Mouse (Mus musculus) ovary, postnatal 10 days (tissue): Measurements from ENCODE around the gene Tspo.

Experiments used
- DNase-seq: peaks from one replicate; pipeline ENCODE4 v3.0.0; 2022; ENCODE audit warnings: low spot score

Gene Tspo

DNA sequence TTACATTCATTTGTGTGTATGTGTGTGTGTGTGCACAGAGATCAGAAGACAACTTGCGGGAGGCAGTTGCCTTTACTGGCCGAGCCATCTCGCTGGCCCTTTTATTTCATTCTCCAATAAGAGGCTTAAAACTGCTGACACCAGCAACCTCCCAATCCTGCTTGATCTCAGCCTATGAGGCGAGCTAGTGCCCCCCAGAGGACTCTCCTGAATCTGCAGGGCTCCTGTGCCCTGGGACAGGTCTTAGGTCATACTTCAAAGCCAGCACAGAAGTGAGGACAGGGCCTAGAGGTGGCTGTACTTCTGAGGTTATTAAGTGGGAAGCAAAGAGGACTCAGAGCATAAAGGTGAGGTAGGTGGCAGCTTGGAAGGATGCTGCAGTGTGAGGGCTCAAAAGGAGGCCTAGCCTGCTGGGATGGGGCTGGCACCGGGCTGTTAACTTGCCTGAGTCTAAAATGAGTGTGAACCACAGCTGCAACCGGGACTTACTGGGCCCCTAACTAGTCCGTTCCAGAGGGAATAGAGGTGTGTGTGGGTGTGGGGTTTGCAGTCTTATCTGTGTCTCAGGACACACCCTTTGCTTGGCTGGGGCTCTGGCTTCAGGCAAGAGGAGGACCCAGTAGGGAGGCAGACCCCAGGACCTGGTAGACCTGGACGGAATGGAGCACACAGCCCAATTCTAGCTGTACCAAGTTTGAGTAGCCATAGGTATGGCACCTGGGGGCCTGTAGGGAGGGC is 20.2 kb downstream of the Tspo start:
- DNase-seq: no peak

DNA sequence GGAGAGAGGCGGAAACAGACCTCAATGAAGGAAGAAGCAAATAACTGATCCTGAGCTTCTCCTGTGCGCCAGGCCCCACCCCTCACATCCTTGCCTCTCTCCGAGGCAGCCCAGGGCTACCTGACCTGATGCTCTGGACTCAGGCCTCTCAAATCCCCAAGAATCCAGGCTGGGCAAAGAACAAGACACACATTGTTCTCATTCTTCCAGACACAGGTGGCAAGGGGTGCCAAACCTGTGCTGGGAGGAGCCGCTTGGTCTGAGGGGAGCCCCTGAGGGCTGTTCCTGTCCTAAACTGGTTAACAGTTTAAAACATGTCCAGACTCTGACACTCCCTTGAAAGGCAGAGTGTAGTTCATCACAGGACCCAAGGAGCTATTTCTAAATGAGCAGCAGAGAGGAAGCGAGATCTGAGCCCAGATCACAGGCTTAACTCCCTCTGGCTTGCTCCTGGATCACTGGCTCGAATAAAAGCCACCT is 21.4 kb downstream of the Tspo start:
- DNase-seq: no peak

DNA sequence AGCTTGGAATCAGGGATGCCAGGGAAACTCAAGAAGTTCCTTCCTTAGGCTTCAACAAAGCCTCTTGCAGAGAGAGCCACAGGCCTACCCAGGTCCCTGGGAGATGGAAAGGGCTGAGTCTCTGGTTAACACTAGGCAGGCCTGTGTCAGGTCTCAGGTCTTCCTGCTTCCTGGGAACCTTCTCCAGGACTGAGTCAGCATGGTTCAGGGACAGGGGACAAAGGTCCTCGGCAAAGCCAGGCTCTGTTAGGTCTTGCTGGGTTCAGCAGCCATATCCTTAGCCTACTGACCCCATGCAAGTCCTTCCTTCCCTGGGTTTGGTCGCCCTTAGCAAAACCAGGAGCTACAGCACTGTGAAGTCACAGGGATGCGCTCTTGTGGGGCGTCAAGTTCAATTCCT is 27.4 kb downstream of the Tspo start:
- no peak for DNase-seq

DNA sequence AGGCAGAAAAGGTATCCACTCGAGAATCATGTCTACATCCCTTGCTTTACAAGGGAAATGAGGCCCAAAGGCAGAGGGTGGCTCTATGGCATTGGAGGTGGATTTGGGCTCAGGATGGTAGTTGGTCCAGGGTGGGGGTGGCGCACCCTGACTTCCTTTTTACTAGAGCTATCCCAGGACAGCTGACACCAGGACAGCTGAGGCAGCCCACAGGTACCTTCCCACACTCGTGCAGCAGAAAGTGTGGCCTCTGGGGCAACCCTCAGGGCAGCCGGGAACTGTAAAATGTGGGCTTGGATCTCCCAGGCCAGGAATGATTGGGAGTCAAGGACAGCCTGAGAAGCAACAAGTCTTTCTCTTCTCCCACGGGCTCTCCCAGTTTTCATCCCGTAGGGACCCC is 28.4 kb downstream of the Tspo start:
- no peak for DNase-seq

DNA sequence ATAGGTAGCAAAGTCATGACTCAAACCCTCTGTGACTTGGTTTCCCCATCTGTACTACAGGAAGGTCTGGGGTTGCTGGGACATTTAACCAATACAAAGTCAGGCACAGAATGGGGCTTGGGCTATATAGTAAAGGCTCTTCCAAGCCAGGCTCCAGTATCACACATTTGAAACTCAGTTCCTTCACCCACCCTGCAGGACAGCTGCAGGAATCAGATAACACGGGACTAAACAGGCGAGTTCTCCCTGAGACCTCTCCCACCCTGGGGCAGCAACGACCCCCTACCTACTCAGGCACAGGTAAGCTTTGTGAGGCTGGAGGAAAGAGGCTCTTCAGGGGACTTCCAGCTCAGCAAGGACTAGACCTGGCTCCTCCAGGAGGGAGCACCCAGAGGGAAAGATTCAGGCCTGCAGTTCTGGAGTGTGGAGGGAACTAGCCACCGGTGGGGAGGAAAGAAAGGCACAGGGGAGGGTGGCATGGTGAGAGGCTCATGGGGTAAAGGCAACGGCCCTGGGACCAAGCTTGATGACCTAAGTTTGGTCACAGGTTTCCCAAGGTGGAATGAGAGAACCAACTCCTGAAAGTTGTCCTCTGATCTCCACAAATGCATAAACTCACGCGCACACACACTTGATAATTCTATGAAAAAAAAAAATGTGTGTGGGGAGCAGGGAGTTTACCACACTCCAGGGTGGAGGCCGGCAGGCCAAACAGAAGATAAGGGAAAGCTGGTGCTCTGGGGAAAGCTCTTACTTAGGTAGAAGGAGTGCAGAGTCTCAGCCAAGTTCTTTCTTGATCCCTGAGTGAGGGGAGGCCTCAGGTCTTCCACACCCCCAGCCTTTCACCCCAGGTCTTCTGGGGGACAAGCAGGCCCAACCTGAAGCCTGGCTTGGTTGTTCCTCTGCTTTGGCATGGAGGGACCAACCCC is 29.1 kb downstream of the Tspo start:
- DNase-seq: no peak

DNA sequence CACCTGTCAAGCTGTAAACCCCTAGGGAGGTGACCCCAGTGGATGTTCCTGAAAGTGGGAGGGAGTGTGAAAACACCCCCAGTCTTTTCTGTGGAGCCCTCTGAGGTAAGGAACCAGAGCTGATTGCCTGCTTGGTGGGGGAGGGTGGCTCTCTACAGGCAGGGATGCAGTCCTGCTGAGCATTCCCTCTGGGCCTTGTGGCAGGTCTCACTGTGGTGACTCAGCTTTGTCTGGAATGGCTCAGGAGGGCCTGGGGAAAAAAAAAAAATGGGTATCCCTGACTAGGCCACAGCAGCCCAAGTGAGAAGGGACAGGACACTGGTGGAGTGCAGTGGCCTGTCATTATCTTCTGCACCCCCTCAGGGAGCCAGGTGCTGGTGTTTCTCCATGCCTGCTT is 29.8 kb downstream of the Tspo start:
- no peak for DNase-seq

DNA sequence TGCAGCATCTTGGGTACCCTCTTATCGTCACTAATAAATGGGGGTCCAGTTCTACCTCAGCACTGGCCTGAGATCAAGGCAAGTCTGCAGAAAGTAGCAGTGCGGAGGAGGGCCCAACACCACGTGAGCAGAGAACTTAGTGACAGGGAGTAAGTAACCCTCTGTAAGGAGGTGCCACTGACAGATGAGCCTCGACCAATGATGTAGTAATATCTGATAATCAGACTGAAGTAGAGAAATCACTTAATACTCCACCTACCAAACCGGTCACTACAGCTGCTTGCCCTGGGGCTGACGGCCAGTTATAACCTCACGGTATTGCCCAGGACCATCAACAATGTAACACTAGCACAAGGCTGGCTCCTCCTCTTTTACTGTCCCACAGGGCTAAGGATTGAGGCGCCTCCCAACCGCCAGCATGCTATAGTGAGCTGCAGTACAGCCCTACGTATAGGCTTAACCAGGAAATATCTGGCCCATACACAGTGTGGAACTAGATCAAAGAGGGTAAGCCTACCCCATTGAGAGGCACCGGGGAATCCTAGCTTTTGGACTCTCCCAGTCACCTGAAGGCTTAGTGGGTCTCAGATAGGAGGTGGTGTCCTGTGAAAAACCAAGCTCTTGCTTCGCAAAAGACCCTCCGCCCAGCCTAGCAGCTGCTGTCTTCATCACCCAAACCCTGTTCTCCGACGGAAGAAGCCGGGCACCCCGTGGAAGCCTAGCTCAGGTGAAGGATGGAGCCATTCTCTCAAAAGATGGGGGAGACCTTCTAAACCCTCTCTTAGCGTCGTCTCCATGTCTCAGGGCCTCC is 30.5 kb downstream of the Tspo start:
- no peak for DNase-seq

DNA sequence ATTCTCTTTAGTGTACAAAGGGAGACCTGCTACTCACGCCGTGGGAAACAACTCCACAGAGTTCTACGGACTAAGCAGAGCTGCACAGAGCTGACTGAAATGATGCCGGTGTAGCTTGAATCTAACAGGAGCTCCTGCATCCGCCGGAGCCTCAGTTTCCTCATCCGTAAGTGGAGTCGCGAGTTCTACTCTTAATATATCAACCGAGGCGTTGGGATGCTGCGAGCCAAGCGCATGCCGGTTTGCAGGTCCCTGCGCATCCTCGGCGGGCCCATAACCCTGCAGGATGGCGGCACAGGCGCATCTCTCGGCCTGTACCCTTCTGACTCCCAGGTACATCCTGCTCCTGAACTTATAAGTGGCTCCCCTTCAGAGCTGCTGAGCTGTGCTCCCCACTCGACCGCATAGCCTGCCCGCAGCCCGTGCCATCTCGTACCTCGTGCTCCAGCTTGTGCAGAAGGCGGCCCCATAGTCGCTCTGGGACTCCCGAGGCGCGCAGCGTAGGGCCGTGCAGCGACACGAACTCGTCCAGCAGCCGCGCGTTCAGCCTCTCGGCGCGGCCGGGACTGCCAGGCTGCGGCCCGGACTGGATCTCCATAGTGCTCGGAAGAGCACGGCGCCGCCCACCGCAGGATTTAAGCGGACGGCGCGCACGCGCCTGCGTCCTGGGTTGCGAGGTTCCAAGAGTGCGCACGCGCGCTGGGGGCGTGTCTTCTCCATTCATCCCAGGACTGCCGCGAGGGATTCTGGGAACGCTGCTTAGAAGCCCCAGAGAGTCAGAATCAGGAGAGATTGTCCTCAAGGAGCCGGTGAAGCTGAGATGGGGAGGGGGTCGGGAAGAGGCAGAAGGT is 31.3 kb downstream of the Tspo start, which contains the start of gene Ttll12:
Gene Ttll12, minus strand, starts transcription at position 645 of the 851 bp plus-strand sequence.
- peak; percentile 78 for DNase-seq

DNA sequence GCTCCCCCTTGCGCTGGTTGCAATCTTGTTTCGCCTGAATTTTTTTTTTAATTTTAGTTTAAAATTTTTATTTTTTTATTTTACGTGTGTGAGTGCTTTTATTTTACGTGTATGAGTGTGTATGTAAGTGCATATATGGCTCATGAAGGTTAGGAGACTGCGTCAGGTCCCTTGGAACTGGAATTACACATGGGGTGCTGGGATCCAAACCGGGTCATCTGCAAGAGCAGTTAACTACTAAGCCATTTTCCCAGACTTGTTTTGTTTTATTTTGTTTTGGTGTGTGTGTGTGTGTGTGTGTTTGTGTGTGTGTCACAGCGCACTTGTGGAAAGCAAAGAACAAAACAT is 31.9 kb downstream of the Tspo start:
- no peak for DNase-seq

DNA sequence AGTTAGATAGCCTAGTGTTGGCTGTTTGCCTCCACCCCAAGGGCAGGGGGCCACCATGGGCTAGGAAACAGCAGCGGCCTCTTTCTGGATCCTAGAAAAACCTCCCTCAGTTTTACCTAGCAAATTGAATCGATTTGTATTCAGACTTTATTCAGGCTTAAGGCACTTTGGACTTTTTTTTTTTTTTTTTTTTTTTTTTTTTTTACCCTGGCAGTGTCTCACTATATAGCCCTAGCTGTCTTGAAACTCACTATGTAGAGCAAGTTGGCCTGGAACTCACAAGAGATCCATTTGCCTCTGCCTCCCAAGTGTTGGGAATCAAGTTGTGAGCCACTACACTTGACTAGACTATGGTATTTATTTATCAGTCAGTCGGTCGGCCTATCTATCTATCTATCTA is 33.4 kb downstream of the Tspo start:
- DNase-seq: no peak

DNA sequence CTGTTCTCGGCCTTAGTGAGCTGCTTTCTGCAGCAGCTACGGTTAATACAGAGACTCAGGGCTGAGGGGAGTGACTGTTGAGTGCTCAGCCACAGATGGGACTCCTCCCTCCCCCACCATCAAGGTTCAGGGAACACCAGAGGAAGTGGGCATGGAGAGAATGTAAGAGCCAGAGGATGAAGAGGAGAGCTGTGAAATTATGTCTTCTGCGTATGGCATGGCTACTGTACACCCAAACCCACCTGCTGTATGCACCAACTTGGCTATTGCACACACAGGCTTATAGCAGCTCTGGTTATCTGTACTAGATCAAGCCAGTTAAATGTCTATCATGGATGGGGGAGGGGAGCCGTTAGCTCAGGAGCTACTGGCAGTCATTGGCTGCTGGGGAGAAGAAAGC is 37.8 kb downstream of the Tspo start:
- DNase-seq: no peak

DNA sequence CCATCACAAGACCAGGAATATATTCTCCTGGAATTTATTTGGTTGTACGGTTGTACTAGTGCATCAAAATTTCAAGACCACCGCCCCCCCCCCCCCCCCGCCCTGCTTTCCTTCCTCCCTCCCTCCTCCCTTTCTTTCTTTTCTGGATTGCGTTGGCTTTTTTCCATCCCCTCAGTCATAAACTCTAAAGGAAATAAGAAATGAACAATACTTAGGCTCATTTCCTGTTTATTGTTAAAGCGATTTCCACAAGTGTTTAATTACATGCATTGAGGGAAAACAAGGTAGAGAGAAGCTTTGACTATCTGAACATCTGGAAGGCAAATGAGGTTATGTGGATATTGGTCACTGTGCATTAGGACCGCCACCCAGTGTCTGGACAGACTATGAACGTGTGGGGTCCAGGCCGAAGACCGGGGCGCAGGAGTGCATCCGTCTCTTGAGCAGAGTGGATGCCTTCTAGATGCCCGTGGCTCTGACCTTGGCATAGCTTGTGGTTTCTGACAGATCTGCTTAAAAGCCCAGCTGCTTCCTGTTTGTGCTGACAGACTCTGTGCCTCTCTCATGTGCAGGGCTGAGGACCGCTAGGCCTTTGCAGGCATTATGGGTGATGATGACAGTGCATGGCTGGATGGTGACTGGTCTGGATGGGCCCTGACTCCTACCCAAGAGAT is 39.1 kb downstream of the Tspo start:
- DNase-seq: no peak

DNA sequence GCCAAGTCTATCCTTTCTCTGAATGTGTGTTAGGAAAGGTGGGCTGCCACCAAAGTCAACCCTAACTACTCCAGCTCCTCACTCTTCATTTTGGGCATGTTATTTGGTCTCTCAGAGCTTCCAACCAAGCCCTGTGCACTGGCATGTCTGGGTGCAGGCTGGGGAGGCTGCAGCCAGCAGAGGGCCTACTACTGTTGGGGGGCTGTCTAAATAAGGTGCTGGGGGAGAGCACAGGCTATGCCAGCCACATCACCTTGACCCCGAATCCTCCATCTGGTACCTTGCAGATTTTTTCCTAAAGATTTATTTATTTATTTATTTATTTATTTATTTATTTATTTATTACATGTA is 39.6 kb downstream of the Tspo start:
- no peak for DNase-seq

DNA sequence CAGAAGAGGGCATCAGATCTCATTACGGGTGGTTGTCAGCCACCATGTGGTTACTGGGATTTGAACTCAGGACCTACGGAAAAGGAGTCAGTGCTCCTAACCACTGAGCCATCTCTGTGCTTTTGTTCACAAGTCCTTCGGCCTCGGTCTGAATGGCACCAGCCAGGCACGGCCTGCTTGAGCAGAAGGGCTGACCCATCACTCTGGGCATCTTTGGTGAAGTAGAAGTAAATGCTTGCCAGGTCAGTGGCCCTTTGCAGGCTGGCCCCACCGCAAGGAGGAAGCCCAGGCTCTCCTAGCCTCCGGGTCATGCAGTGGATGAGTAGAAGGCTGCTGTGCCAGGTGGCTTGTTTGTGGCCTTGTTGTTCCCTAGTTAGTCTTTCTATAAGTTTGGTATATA is 40.0 kb downstream of the Tspo start:
- DNase-seq: no peak

DNA sequence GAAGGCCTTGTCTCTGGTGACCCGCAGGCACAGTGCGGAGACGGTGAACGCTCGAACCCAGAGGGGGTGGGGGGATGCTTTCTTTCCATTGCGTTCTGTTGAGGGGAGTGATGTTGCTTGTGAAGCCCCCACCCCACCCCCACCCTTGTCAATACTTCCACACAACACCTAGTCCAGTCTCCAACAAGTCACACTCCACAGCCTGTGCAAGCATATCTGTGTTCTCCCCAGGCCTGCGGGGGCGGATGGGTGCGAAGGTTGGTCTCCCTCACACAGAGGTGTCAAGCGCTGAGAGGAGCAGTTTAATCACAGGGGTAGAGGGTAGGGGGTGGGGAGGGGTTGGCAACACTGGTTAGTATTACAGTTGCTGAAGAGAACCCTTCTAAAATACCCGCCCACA is 42.8 kb downstream of the Tspo start:
- no peak for DNase-seq

DNA sequence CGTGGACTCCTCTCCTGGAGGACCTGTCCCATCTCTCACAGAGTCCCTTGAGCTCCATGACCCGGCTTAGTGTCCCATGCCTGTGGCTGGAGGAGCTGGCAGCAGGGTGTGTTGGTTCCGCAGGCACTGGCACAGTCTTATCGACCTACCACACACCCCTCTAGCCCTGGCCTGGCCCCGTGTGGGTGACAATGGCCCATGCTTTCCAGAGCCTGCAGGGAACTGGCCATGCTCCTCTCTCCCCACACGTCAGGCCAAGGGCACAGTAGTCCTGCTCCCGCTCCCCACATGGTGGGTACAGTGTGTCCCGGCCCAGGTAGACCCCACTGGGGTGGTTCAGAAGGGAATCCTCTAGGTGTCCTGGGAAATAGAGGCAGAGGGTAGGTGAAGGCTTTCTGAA is 43.3 kb downstream of the Tspo start:
- DNase-seq: no peak

DNA sequence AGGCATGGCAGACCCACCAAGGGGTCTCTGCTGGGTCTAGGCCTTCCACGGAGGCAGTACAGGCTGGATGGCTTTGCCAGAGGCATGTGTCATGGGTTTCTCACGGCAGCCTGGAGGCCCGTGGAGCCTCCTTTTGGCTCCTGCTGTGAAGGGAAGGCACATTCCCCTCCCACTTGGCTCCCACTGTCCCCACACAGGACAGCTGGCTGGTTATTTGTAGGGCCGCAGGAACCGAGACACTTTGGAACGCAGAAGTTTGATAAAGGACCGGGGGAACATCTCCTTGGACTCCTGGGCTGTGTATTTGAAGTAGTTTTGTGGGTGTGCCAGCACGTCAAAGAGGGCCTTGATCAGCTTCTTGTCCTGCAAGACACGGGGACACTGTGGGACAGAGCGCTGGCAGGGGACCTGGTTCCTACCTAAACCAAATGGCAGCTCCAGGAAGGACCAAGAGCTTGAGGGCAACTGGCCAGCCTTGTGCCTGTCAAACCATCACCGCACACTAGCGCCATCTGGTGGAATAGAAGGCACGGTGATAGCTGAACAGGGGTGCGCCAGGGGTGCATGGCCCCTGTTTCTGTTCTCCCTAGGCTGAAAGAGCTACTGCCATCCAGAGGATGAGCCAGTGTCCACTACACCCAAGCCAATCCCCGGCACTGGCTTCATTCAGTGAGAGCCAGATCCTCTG is 43.9 kb downstream of the Tspo start:
- DNase-seq: peak; percentile 33

DNA sequence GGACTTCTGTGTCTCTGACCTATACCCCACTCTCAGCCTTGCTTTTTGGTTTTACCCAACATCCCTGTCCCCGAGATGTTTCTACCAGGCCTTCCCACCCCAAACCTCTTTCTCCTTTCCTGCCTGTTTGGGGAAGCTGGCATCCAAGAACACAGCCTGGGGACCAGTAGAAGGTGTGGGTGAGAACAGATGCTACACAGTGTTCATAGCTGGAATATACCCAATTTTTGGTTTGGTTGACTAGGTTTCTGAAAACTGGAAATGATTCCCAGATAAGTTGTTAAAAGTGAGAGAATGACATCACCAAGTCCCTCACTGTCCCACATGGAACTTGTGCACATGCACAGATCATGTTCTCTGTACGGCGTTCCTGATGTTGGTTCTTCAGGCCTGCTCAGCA is 51.9 kb downstream of the Tspo start:
- DNase-seq: no peak
